Mouse (Mus musculus) CH12.LX (cell line): ENCODE measurements around the gene Ano9.

Experiments
- CHD2 ChIP-seq: IDR thresholded peaks from 2 replicates; pipeline ENCODE4 v1.6.1; 2011; ENCODE audit warnings: low read length, improper control_type of control experiment
- CTCF ChIP-seq, 2 experiments: IDR thresholded peaks in 1 of 2; conservative IDR thresholded peaks in 1 of 2; 2 replicates each; pipeline ENCODE4 v1.5.1; 2011 to 2012; ENCODE audit warnings: low read depth in 2 of 2, low read length in 2 of 2, improper control_type of control experiment in 1 of 2, inconsistent platforms in 1 of 2, mild to moderate bottlenecking in 1 of 2, moderate library complexity in 1 of 2
- EP300 ChIP-seq: IDR thresholded peaks from 2 replicates; pipeline ENCODE4 v1.6.1; 2011; ENCODE audit warnings: low read length, improper control_type of control experiment
- POLR2A ChIP-seq: IDR thresholded peaks from 2 replicates; pipeline ENCODE4 v1.6.1; 2011; ENCODE audit warnings: low read depth, mild to moderate bottlenecking, improper control_type of control experiment, low read length
- TCF12 ChIP-seq: IDR thresholded peaks from 2 replicates; pipeline ENCODE4 v1.6.1; 2014; ENCODE audit warnings: low read depth, mild to moderate bottlenecking, inconsistent platforms, low read length, improper control_type of control experiment
- UBTF ChIP-seq: IDR thresholded peaks from 2 replicates; pipeline ENCODE4 v1.6.1; 2012; ENCODE audit warnings: low read depth, mild to moderate bottlenecking, inconsistent platforms, low read length, improper control_type of control experiment, moderate library complexity

- TF ChIP-seq POLR2A (no peak), EP300 (no peak), UBTF (no peak), CHD2 (no peak), TCF12 (no peak), CTCF (conservative IDR thresholded peaks at IDR 0.05 in 1 of 2, IDR thresholded peaks at IDR 0.05 in 1 of 2; ENCODE audit: low read depth in 2 of 2, low read length in 2 of 2) (peak; percentile 57 to 73; a peak in 3 of 4 replicates)
These were observed 45.4 kb downstream of the Ano9 start for GRCm38 (mm10) chr7:141072017-141072745.
